Mouse (Mus musculus) frontal cortex, postnatal 25 days (tissue): ENCODE data around the gene A730061H03Rik.

Experiments used
- DNase-seq, 2 experiments: peaks; one replicate each; pipeline ENCODE4 v3.0.0; 2022; ENCODE audit warnings: low spot score in 2 of 2

Gene A730061H03Rik

DNA sequence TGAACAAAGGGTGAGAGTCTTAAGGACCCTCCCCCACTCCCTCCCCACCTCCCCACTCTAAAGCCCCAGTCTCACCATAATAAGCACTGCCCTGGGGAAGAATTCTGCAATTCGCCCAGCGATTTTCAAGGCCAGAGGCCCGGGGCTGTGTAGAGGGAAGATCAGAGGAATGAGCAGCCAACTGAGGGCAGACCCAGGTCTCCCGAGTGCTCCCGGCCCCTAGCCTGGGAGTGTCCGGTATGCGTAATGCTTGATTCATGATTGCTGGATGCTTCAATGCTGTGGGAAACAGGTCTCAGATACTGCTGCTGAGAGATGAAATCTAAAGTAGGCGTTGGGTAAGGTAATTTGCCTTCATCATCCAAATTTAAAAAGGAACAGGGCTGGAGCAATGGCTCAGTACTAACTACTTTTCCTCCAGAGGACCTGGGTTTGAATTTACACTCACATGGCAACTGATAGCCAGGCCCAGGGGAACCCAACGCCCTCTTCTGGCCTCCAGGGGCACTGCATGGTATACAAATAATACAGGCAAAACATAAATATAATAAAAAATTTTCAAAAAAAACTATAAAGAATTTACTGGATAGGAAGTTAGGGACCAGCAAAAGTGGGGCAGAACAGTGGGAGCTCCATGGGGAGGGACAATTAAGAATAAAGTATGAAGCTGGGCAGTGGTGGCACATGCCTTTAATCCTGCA is 21.9 kb upstream of the A730061H03Rik start:
- DNase-seq = no peak

DNA sequence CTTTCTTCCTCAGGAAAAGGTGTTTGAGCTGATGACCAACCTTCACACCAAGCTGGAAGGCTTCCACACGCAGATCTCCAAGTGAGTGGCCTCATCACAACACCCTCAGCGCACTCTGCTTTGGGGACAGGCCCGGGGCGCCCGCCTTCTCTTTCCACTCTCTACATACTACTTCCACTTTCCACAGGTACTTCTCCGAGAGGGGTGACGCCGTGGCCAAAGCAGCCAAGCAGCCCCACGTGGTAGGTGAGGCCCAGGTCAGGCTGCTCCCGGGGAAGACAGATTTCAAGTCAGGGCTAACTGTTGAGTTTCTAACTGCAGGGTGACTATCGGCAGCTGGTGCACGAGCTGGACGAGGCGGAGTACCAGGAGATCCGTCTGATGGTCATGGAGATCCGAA is 20.5 kb upstream of the A730061H03Rik start:
- DNase-seq = no peak

DNA sequence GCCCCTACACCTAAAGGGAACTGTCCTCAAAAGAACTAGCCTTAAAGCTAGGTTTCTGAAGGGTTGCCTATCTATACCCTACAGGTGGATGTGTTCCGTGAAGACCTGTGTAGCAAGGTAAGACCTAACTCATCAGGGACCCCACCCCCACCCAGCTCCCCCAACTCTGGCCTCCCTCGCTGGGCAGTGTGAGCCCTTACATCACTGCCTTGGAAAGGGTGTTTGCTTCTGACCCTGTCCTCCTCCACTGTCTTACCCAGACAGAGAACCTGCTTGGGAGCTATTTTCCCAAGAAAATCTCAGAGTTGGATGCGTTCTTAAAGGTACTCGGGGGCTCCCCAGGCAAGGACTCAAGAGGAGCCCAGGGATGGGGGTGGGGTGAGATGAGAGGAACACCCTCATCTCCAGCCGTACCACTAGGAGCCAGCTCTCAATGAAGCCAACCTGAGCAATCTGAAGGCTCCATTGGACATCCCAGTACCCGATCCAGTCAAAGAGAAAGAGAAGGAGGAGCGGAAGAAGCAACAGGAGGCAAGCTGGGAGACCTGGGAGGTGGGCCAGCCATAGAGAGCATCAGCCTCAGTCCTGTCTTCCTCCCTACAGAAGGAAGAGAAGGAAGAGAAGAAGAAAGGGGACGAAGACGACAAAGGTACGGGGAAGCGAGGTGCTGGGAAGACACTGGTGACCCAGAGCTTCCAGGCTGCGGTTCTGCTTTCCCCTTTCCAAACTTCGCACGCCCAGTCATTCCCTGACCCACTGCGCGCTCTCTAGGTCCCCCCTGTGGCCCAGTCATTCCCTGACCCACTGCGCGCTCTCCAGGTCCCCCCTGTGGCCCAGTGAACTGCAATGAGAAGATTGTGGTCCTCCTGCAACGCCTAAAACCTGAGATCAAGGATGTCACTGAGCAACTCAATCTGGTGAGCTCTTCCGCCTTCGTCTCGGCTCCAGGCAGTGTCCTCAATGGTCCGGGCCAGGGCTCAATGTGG is 19.6 kb upstream of the A730061H03Rik start:
- DNase-seq = no peak

DNA sequence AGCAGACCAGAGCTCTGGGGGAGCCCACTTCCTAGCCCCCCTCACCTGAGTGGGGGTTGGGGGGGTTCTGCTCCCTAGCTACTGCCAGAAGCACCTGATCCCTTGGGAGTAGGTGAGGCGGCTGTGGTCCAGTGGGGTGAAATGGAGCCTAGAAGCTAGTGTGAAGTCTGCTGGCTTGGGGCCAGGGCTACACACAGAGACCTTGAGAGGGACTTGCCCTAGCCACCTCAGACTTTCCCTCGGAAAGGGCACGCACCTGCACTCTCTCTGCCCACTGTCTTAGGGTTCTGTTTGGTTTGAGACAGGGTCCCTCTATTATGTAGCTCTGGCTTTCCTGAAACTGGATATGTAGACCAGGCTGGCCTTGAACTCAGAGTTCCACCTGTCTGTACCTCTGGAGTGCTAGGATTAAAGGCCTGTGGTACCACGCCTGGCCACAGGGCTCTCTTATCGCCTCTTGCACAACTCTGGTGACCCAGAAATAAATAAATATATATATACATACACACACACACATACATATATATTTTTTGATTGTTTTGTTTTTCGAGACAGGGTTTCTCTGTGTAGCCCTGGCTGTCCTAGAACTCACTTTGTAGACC is 18.6 kb upstream of the A730061H03Rik start:
- peak in 1 of 2 experiments; percentile 25 for DNase-seq

DNA sequence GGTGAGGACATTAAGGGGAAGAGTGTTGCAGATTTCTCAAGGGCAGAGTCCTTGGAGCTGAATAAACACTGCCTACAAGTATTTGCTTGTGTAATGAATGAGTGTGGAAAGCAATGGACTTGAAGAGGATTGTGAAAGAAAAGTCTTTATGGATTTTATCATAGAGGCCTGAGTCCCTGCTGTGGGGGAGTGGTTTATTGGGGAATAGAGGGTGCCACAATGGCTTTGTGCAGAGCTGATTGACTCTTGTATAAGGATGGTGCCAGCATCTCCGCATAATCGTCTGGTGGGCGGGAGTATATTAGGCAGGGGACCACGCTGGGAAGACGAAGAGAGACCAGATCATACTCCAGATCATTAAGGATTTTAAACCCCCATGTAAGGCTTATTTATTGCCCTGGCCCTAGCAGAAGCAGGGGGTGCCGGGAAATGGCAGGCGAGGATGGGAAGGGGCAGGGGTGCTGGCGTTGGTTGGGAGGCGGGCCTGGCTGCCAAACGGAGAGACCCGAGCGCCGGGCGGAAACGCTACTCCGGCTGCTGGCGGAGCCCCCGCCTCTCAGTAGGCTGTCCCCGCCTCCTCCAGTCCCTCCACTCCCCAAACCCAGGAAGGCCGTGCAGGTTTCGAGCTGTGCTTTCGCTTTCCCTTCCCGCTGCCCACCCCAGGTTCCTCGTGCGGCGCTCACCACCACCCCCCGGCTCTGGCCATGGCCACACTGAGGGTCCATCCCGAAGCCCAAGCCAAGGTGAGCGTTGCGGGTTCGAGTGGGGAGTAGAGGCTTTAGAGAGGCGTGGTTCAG is 17.9 kb upstream of the A730061H03Rik start, which contains the start of gene Psme1:
Psme1 (plus strand) TSS at position 253 of the 797 bp plus-strand sequence.
- peak; percentile 34 to 41 for DNase-seq

DNA sequence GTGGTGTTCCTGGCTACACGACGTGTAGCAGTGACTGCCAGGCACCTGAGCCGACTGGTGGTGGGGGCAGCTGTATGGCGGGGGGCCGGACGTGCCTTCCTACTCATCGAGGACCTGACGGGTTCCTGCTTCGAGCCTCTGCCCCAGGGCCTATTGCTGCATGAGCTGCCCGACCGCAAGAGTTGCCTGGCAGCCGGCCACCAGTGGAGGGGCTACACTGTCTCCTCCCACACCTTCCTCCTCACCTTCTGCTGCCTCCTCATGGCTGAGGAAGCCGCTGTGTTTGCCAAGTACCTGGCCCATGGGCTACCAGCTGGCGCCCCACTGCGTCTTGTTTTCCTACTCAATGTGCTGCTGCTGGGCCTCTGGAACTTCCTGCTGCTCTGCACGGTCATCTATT is 16.2 kb upstream of the A730061H03Rik start:
- no peak for DNase-seq

DNA sequence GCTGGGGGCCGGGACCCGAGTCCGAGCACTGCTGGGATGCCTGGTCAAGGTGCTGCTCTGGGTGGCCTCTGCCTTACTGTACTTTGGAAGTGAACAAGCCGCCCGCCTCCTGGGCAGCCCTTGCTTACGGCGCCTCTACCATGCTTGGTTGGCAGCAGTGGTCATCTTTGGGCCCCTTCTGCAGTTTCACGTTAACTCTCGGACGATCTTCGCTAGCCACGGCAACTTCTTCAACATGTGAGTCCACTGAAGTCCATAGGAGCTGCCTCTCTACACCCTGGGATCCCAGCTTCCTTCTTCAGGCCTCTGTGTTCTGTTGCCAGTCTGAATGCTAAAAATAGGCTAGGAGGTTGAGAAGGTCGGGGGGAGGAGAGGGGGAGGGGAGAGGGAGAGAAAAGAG is 15.5 kb upstream of the A730061H03Rik start:
- DNase-seq = no peak

DNA sequence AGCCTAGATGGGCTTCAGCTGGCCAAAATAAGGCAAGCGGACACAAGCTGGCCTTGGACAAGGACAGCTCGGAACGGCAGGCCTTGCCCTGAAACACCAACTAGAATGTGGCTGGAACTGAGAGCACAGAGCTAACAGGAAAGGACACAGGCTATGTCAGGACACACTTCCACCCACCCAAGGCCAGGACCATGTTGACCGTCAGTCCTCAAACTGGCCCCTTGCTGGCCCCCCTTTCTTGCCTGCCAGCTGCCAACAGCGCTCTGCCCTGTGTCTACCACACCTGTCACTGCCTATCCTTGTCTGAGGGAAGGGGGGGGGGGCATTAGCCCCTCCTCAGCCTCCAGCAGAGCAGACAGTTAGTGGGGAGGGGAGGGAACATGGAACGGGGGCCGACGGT is 15.1 kb upstream of the A730061H03Rik start, which contains the start of gene Fitm1:
Fitm1 (plus strand) TSS at position 316 of the 400 bp plus-strand sequence.
- DNase-seq = no peak

DNA sequence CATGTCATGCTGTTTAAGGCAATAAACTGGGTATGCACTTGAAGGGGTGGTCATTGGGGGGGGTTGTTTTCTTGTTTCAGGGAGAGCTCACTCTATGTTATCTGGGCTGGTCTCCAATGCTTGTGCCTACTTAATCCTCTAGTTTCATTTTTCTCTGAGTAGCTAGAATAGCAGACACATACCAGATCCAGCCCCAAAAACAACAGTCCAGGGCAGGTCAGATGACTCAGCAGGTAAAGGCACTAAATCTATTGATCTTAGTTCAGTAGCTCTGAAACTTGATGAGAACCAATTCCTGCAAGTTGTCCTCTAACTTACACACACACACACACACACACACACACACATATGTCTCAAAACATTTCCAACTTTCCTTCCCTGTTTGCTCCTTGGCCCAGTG is 11.6 kb upstream of the A730061H03Rik start:
- DNase-seq = no peak

DNA sequence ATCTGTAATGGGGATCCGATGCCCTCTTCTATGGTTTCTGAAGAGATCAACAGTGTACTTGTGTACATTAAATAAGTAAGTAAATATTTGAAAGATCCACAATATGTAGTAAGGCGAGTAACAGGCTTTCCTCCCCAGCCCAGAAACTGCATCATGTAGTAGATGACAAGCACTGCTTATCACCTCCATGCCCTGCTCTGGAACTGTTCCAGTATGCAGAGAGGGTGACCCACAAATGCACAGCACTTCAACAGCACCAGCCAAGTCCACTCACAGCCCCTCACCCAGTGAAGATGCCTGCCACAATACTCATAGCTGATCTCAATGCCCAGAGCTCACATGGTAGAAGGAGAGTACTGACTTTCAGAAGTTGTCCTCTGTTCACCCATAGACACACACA is 10.4 kb upstream of the A730061H03Rik start:
- no peak for DNase-seq

DNA sequence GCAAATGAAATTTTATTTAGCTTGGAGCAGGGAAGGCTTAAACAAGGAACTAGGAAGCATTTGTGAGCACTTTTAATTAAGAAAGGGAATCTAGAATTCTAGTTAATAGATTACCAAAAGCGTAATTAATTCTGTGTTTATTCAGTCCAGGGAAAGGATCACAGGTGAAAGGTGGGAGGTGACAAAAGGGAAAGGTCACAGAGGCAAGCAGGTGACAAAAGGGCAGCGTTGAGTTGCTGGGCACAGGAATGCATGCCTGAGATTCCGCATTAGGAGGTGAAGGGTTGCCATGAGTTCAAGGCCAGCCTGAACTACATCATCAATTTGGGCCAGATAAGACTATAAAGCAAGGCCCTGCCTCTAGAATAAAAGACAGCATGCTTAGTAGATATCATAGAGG is 7.3 kb upstream of the A730061H03Rik start:
- no peak for DNase-seq

DNA sequence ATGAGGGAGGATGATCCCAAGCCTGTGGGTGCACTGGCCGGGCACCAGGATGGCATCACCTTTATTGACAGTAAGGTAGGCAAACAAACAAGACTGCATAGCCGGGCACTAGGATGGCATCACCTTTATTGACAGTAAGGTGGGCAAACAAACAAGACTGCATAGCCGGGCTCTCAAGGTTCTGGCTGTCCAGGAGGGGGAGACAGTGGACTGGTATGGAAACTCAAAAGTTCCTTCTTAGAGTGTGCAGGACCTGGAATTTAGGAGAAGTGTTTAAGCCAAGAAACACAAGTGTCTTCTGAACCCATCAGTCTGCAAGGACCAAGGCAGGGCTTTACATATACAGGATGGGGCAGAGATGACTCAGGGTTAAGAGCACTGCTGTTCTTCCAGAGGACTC is 5.5 kb upstream of the A730061H03Rik start:
- DNase-seq = no peak

DNA sequence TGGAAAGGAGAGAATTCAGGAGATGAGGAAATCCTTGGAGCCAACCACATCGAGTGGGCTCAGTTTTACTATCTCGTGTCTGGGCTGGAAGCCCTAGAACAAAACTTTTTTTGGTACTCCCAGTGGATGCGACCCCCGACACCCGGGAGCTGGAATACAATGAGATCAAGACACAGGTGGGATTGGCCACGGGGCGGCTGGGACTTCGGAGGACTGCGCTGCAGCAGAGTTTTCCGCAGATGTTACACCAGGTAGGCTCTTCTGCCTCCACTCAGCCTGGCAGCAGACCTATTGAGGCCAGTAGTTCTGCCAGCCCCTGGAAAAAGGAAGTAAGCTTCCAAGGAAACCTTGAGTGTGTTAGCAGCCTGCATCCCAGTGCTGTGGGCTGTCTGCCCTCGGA is 3.0 kb upstream of the A730061H03Rik start:
- no peak for DNase-seq

DNA sequence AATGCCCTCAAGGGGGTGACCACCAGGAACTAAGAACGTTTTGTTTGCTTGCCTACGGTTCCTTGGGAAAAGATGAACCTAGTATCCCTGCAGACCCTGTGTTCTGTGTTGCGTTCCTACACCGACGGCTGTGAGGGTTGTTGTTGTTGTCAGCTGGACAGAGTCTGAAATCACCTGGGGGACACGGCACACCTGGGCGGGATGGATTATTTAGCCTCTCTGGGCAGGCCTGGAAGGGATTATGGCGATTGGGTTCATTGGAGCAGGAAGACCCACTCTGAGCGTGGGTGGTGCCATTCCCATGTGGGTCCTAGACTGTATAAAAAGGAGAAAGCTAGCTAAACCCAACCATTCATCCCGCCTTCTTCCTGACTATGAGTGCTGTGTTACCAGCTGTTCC is 1.7 kb upstream of the A730061H03Rik start:
- DNase-seq = no peak

DNA sequence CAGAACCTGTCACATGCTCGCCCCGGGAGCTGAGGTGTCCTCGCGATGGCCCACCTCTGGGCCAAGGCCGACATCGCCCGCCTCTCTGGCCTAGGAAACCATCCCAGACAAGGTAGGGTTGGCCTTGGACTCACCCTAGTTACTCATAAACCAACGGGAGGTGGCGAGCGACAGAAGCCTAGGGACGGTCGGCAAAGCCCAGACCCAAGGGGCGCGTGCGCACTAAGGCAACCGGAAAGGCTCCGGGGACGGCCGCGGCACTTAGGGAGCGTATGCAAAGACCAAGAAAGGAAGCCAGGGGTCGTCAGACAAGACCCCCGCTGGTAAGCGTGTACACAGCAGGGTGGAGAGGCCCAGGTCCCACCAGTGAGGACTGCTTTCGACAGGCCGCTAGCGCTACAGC is 406 bp downstream of the A730061H03Rik start, which contains the start of gene Dcaf11:
Dcaf11 (plus strand) TSS at position 208 of the 403 bp plus-strand sequence.
- DNase-seq = peak; percentile 70 to 80

DNA sequence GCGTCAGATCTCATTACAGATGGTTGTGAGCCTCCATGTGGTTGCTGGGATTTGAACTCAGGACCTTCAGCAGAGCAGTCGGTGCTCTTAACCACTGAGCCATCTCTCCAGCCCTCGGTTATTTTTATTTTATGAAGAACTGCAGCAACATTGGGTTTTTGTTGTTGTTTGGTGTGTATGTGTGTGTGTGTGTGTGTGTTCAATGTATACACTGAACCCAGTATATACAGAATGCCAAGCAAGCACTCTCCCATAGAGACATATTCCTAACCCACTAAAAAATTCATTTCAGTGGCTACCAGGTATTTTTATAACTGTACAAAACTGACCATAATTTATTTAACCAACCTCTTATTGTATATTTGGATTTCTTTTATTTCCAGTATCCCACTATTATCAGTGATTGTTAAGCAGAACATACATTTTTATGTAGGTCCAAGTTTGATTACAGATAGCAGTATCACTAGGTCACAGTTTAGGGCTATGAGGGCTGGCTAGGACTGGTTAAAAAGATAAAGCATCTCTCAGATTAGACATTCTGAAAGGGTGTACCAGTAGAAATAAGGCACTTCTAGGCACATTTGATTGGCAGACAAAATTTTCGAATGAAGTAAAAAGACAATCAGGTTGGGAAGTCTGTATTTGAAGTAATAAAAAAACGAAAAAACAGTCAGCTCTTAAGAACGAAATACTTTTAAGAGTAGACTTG is 1.3 kb downstream of the A730061H03Rik start:
- DNase-seq = no peak

DNA sequence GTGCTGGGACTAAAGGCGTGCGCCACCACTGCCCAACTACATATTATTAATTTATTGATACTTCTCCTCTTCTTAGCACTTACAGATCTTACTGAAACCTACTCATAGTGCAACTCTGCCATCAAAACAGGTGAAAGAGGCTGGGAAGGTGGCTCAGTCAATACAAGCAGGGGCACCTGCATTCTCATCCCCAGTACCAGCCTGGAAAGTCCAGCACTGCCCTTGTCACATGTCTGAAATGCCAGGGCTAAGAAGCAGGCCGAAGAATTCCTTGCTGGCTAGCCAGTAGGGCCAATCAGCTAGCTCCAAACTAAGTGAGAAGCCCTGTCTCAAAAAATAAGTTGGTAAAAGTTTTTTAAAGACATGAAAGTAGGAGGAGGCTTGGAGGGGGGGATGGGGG is 2.6 kb downstream of the A730061H03Rik start:
- DNase-seq = no peak

DNA sequence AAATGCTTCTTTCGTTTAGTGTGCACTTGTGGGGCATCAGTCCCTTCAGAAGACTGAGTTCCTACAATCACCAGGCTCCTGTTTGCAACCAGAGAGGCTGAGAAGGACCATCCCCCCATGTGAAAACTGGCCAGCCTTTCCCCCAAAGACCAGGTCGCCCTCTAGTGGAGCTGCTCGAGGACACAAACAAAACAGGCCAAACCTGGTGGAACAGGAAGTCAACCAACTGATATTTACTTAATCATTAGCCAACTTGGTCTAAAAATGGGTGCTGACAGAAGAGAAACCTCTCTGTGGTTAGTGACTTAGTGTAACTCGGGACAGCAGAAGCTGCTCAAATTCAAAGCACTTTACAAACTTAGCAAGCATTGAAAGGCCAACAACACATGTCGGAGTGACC is 3.2 kb downstream of the A730061H03Rik start:
- peak; percentile 36 to 44 for DNase-seq

DNA sequence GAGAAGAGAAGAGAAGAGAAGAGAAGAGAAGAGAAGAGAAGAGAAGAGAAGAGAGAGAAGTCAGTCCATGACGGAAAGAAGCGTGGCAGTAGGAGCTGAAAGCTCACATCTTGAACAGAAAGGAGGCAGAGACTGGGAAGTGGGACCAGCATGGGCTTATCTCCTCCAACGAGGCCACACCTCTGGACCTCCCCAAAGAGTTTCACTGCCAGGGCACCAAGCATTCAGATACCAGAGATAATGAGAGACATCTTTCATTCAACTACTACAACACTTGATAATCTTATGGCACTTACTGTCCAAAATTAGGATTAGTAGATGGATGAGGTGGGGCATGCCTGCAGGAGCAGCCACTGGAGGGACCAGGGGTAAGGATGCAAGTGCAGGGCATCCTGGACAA is 4.4 kb downstream of the A730061H03Rik start:
- DNase-seq = no peak

DNA sequence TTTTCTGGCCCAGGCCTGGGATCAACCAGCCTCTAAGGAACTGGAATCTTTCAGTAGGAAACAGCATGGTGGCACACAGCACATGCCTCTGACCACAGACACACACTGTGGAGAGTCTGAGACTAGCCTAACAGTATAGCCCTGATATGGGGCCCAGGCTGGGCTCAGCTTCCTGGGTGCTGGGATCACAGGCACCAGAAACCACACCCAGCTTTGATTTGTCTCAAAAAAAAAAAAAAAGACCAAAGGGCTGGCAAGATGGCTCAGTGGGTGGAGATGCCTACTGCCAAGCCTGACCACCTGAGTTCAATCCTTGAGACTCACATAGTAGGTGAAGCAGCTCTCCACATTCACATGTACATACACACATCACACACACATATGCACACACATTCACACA is 5.6 kb downstream of the A730061H03Rik start:
- DNase-seq = no peak

DNA sequence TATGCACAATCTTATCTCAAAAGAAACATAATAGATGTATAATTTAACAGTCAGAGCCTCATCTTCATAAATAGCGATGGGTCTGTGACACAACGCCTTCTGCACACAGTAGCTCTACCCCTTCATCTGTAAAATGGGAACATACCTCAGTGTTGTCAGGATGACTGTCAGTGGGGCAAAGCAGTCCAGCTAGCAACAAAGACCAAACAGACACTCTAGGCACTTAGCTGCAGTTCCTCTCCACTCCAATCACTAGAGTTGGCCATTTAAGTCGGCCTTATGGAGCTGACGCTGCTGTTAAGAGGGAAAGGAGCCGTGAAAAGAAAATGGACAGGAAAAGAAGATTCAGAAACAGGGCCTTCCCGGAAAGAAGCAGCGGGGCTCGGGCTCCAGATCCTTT is 8.4 kb downstream of the A730061H03Rik start:
- no peak for DNase-seq
